Mouse (Mus musculus) embryonic fibroblast, embryonic 13.5 days (primary cell): Measurements from ENCODE around the gene Rapsn. TPM values are rescaled to one million over a fixed set of nuclear protein-coding genes. Genes with fewer than 3 reads are reported as not detected.
"Not testable (repeated sequence)": the region's sequence is repeated elsewhere in the genome, so short reads cannot be mapped to it uniquely, and the experiment has no call there.

Experiments
- H3K27ac ChIP-seq: 2 replicates; pipeline ENCODE4 v1.5.1; 2012; ENCODE audit warnings: low read length, control low read depth, inconsistent platforms; ENCODE audit not compliant: insufficient read depth
- H3K4me1 ChIP-seq: 2 replicates; pipeline ENCODE4 v1.6.1; 2011; ENCODE audit warnings: low read length; ENCODE audit not compliant: control insufficient read depth, insufficient read depth
- H3K4me3 ChIP-seq: 2 replicates; pipeline ENCODE4 v1.5.1; 2011; ENCODE audit warnings: mild to moderate bottlenecking, control low read depth, low read length; ENCODE audit not compliant: insufficient read depth
- CTCF ChIP-seq: IDR thresholded peaks from 2 replicates; pipeline ENCODE4 v1.5.1; 2011; ENCODE audit warnings: mild to moderate bottlenecking, control low read depth, low read length, moderate library complexity, borderline replicate concordance; ENCODE audit not compliant: insufficient read depth
- POLR2A ChIP-seq: IDR thresholded peaks from 2 replicates; pipeline ENCODE4 v1.6.1; 2011; ENCODE audit warnings: low read depth, mild to moderate bottlenecking, control low read depth, low read length, moderate library complexity
- polyA plus RNA-seq: library from polyadenylated mRNA; stranded (reverse); fragments of >200 nt; gene quantifications from 2 replicates; pipeline ENCODE4 v1.2.4, GENCODE M21; 2011; ENCODE audit warnings: low read depth; ENCODE audit not compliant: missing spikeins, insufficient read length

Rapsn gene
- not detected in 2 replicates for polyA plus RNA-seq

GRCm38 (mm10) chr2:91035385-91035784, at the start of gene Rapsn:
Gene Rapsn, plus strand, starts transcription at chr2:91035620.
- H3K4me3 ChIP-seq: no peak within 1 kb of the TSS
- no peak within 1 kb of the TSS for H3K27ac ChIP-seq

GRCm38 (mm10) chr2:90986055-90986454, 49.4 kb upstream of the Rapsn start:
- TF ChIP-seq POLR2A: no peak
- TF ChIP-seq CTCF: no peak
- Histone ChIP-seq H3K27ac (no peak overlapping the region), H3K4me1 (no peaks in the 10 kb centered on the region), H3K4me3 (no peak overlapping the region)

More at GRCm38 (mm10) chr2:91035385-91035784, at the start of gene Rapsn:
- H3K4me1 ChIP-seq: no peaks in the 10 kb centered on the region
- TF ChIP-seq CTCF (no peak), POLR2A (no peak)

DNA sequence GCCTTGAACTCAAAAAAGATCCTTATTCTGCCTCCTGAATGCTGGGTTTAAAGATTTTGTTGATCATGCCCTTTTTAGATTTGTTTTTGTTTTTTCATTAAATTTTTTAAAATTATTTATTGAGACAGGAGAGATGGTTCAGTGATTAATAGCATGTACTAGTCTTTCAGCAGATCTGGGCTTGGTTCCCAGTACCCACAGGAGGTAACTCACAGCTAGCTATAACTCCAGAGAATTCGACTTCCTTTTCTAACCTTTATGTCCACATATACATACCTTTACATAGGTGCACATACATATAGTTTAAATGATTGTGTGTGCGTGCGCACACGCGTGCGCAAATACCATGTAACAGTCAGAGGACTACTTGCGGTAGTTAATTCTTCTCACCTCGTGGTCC, 26.9 kb upstream of the Rapsn start:
- Histone ChIP-seq H3K4me1 (no peaks in the 10 kb centered on the region), H3K4me3 (no peak overlapping the region)
- TF ChIP-seq POLR2A (no peak), CTCF (no peak)

GRCm38 (mm10) chr2:91013881-91014280, 21.5 kb upstream of the Rapsn start:
- H3K4me3 ChIP-seq: no peak overlapping the region
- TF ChIP-seq POLR2A (no peak), CTCF (no peak)
- H3K27ac ChIP-seq: no peak overlapping the region
- no peaks in the 10 kb centered on the region for H3K4me1 ChIP-seq

More for the DNA sequence above, 26.9 kb upstream of the Rapsn start:
- H3K27ac ChIP-seq: no peak overlapping the region

DNA sequence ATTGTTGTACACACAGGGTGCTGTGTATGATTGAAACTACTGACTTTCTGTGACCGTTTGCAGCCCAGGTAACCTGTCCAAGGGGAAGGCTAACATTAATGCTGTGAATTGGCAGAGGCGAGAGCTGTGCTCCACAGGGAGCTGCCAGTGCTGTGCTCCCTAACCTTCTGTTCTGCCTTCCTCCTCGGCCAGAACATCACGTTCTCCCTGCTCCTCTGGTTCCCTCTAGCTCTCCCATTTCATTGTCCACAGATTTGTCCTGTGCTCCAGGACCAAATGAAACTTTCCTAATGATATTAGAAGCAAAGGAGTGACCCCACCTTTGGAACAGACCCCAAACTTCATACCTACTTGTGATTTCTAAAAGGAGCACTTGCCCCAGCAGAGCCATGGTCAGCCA, 20.0 kb upstream of the Rapsn start:
- Histone ChIP-seq H3K27ac (no peak overlapping the region), H3K4me3 (no peak overlapping the region), H3K4me1 (no peaks in the 10 kb centered on the region)
- TF ChIP-seq CTCF (no peak), POLR2A (no peak)

DNA sequence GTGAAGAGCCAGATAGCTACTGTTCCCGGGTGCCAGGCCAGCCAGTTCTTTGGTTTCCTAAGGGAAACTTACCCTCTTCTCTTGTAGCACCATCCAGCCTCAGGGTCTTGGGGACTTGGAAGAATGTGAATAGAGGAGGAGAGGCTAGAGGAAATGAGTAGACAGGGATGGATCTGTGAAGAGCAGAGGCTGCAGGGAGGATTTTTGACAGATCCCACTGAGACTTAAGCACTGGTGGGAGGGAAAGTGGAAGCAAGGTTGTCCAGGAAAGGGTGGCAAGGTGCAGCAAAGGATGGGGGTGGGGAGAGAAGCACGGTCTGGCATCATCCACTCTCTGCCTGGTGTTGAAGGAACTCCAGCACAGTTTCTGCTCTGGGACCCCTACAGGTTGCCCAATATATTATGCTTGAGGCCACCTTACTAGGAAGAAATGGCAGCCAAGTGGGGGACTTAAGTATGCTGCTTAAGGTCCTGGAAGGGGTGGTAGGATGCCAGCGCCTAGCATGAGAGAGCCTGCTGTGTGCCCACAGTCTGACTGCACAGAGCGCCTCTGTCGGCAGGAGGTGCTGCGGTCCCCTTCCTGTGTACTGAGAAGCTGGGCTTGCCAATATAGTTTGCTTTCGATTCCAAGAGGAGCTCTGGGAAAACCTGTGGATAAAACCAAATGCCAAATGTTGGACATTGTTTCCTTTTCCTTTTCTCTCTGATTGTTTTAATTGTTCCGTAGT, 17.2 kb upstream of the Rapsn start:
- no peak overlapping the region for H3K27ac ChIP-seq
- no peak overlapping the region for H3K4me3 ChIP-seq
- TF ChIP-seq CTCF: no peak

DNA sequence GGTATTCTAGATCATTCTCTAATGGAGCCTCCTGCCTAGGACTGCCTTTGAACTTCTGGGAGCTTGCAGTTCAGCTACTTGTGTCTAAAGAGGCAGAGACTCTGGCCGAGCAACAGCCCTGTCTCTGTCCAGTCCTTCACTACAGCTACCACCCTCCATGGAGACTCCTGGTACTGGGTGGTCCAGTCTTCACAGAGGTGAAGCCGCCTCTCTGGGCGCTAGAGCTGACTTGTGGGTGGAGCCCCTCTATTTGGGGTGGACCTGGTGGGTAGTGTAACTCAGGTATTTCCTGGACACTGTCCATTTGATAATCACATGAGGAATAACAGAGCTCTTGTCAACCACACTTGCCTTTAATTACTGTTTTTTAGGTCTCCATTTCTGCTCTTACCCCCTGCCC, 15.5 kb upstream of the Rapsn start:
- H3K4me3 ChIP-seq: no peak overlapping the region
- H3K4me1 ChIP-seq: no peaks in the 10 kb centered on the region
- TF ChIP-seq POLR2A (no peak), CTCF (no peak)
- H3K27ac ChIP-seq: no peak overlapping the region

More for the DNA sequence above, 17.2 kb upstream of the Rapsn start:
- H3K4me1 ChIP-seq: no peaks in the 10 kb centered on the region

GRCm38 (mm10) chr2:91022266-91022665, 13.2 kb upstream of the Rapsn start:
- H3K27ac ChIP-seq, H3K4me1 ChIP-seq, H3K4me3 ChIP-seq: not testable (repeated sequence)

- TF ChIP-seq CTCF (no peak), POLR2A (no peak)
- Histone ChIP-seq H3K4me3 (no peak overlapping the region), H3K4me1 (peaks cover 2% of the 10 kb centered on the region; the same call in 1 of the 2 replicates), H3K27ac (no peak overlapping the region)
These were observed 12.3 kb upstream of the Rapsn start for GRCm38 (mm10) chr2:91023131-91023530.

GRCm38 (mm10) chr2:91023956-91024355, 11.5 kb upstream of the Rapsn start:
- H3K27ac ChIP-seq: no peak overlapping the region
- peaks cover 2% of the 10 kb centered on the region; the same call in 1 of the 2 replicates for H3K4me1 ChIP-seq
- H3K4me3 ChIP-seq: no peak overlapping the region
- TF ChIP-seq POLR2A (no peak), CTCF (no peak)
